Mouse (Mus musculus): ENCODE measurements around the gene Phc1. TPM values are rescaled to one million over a fixed set of nuclear protein-coding genes. Genes with fewer than 3 reads are reported as not detected.

The Phc1 gene
- total RNA-seq, 2 experiments from 2014 or later: 20.1 to 26.7 TPM

DNA sequence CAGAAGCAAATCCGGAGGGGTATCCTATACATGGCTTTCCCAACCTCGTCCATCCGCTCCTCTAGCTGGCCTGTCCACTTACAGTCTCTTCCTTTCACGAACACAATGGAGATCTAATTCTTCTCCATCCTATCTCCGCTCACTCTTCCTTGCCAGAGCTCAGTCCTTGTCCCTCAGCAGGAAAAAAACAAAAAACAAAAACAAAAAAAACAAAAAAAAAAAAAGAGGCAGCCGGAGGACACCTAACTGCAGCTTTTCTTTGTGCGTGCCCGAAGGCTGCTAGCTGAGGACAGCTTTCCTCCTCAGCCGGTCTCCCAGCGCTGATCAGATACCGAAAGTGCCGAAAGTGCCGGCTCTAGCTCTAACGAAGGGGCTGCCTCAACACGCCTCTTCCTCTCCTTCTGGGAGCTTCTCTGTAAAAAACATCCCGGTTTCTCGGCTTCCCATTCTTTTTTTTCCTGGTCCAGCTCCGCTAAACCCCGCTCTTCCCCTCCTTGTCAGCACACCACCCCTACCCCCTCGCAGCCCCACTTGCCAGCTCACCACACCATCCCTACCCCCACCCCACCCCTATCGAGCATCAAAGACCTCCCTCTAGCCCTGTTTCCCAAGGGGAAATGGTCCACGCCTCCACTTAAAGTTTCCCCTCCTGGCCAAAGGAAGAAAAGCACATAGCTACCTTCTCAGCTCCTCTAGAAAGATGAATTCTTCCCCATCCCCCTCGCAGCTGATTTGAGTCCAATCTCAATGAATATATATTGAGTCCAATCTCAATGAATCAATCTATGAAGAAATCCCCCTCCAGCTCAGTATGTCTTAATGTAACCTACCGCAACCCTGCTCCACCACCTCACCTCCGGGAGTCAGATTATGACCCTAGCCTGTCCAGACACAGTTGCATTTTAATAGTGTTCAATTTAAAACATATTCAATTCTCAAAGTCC is 42.8 kb downstream of the Phc1 start:
- DNase-seq (ENCODE audit: low spot score in 2 of 2): no peak

GRCm38 (mm10) chr6:122296918-122297278 is 43.5 kb downstream of the Phc1 start:
- DNase-seq (ENCODE audit: low spot score in 2 of 2): no peak

DNA sequence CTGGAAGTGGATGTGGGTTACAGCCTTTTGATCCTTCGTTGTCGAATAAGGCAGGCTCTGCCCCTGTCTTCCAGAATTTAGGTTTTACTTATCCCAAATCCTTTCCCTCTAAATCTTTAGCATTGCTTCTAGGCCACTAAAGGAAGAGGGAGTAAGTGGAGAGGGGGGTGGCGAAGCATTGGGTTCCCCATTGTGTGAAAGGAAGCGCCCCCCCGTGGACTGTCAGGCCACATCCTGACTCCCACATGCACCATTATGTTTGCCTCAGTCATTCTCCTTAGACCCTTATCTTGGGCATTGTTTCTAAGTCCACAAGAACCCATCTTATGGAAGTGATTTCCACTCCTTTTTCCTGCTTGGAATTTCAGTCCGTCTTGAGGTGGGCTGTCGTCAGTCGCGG is 45.1 kb downstream of the Phc1 start:
- DNase-seq (ENCODE audit: low spot score in 2 of 2): no peak

DNA sequence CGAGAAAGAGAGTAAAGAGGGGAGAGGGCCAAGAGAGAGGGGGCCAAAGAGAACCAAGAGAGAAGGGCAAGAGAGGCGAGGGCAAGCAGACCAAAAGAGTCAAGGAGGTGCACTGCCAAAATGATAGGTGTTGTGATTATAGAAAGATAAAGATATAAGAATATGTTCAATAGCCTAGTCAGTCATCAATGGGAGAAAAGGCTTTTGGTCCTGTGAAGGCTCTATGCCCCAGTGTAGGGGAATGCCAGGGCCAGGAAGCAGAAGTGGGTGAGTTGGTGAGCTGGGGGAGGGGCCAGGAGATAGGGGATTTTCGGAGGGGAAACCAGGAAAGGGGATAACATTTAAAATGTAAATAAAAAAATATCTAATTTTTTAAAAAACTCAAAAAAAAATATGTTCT is 46.1 kb downstream of the Phc1 start:
- no peak for DNase-seq (ENCODE audit: low spot score in 2 of 2)

- DNase-seq (ENCODE audit: low spot score in 2 of 2): no peak
Observed at GRCm38 (mm10) chr6:122293796-122294195, 46.6 kb downstream of the Phc1 start.

DNA sequence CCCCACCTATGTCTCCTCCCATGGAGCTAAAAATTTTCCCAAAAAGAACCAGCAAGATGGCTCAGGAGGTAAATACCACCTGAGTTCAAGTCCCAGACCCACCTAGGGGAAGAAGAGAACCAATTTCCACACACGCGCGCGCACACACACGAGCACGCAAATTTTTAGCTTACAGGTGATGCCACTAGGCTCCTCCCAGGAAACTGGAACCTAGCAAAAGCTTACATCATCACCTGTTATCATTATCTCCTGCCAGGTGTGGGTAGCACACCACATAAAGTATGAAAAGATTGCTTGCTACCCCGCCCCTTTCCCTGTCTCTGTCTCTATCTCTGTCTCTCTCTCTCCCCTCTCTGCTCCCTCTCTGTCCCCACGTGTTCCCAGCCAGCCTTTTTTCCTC is 47.2 kb downstream of the Phc1 start:
- no peak for DNase-seq (ENCODE audit: low spot score in 2 of 2)

GRCm38 (mm10) chr6:122292184-122292583 is 48.2 kb downstream of the Phc1 start:
- DNase-seq (ENCODE audit: low spot score in 2 of 2): no peak

DNA sequence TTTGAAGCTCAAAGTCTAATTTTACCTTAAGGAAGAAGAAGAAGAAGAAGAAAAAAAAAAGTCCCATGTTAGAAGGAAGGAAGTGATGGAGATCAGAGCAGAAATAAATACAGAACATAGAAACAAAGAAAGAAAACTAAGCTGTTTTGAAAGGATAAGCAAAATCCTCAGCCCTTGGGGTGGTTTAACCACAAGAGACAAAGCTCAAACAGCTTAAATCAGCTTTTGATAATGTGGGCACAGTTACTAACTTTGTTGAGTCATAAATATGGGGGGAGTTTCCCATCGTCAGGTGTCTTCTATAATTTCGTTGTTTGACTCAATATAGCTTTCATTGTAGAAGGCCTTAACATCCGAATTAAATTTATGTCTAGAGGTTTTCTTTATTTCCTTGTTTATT is 48.6 kb downstream of the Phc1 start:
- no peak for DNase-seq (ENCODE audit: low spot score in 2 of 2)

- no peak for DNase-seq (ENCODE audit: low spot score in 2 of 2)
Observed at GRCm38 (mm10) chr6:122291264-122291663, 49.1 kb downstream of the Phc1 start.

GRCm38 (mm10) chr6:122290253-122290652 is 50.1 kb downstream of the Phc1 start:
- no peak for DNase-seq (ENCODE audit: low spot score in 2 of 2)

DNA sequence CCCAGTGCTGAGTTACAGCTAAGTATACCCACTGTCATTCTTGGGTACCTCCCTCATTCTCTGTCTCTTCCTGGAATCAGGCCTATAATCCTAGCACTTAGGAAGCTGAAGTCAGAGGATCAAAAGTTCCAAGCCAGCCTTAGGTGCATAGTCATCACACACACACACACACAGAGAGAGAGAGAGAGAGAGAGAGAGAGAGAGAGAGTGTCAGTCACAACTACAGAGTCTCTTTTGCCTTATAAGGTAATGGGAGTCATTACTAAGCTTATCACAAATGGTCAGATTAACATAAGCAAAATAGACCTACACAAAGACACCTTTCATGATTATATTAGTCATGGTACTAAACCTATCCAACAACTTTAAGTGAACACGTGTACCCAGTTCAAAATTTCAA is 51.0 kb downstream of the Phc1 start:
- DNase-seq (ENCODE audit: low spot score in 2 of 2): no peak

- no peak for DNase-seq (ENCODE audit: low spot score in 2 of 2)
Observed at GRCm38 (mm10) chr6:122288263-122288662, 52.1 kb downstream of the Phc1 start.

DNA sequence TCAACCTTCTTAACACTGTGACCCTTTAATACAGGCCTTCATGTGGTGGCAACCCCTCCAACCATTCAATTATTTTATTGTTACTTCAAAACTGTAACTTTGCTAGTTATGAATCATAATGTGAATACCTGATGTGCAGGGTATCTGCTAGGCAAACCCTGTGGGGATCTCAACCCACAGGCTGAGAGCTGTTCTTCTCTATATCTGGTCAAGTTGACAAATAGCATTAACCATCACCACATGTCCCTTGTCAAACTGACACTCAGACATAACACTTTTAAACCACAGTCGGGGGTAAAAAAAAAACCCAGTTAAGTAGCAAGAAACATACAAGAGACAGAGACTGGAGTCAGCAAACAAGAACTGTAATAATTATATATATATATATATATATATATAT is 55.5 kb downstream of the Phc1 start:
- DNase-seq (ENCODE audit: low spot score in 2 of 2): no peak

- no peak for DNase-seq (ENCODE audit: low spot score in 2 of 2)
Observed at GRCm38 (mm10) chr6:122284304-122284703, 56.1 kb downstream of the Phc1 start.

- DNase-seq (ENCODE audit: low spot score in 2 of 2): no peak
Observed at GRCm38 (mm10) chr6:122283429-122283828, 56.9 kb downstream of the Phc1 start.

GRCm38 (mm10) chr6:122282782-122283181 is 57.6 kb downstream of the Phc1 start, which contains the start of gene Klrg1:
Gene Klrg1, minus strand, starts transcription at chr6:122282882.
- no peak for DNase-seq (ENCODE audit: low spot score in 2 of 2)

DNA sequence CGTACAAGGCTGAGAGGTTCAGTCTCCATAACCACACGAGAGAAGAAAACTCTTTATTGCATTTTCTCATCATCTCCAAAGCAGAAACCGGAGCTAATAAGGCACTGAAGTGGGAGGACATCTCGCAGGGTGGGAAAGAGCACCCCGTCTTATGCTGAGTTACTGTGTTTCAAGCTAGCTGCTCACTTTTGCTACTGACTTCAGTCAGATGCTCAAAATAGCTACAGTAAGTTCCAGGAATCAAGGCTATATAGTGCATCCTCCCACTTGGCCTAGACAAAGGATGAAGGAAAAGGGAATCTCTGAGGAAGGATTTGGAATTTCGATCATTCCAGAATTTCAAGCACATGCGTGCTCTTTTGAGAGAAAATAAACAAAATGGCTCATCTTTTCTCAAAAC is 63.8 kb downstream of the Phc1 start:
- no peak for DNase-seq (ENCODE audit: low spot score in 2 of 2)

DNA sequence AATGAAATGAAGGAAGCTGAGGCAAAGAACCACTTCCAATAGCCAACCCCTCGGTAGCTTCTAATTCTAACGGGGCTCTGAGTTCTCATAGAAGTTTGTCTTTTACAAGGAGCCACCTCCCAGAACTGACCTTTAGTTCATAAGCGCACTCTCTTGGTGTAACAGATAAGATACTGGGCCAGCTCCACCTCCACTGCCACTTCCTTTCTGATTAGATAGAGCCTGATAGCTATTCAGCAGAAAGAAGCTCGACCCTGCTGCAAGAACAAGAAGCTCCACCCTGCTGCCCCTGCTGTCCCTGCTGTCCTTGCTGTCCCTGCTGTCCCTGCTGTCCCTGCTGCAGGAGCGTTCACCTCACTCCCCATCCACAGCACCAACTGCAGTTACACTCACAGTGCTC is 65.8 kb downstream of the Phc1 start:
- DNase-seq (ENCODE audit: low spot score in 2 of 2): no peak

DNA sequence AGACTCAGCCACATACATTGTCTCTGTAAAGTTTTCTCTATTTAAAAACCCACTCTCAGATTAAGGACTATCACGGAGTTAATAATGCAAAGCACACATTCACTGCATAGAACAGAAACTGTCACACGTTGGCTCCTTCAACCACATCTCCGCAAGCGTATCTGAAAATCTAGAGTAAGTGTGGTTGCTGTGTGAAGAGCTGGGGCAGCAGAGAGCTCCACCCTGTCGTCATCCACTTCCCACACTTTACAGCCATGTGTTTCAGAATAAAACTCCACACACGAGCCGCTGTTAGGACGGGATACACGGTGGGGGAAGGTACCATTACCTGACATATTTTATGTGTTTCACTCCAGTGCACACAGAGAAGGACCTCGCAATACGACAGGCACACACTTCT is 70.2 kb downstream of the Phc1 start:
- DNase-seq (ENCODE audit: low spot score in 2 of 2): no peak

DNA sequence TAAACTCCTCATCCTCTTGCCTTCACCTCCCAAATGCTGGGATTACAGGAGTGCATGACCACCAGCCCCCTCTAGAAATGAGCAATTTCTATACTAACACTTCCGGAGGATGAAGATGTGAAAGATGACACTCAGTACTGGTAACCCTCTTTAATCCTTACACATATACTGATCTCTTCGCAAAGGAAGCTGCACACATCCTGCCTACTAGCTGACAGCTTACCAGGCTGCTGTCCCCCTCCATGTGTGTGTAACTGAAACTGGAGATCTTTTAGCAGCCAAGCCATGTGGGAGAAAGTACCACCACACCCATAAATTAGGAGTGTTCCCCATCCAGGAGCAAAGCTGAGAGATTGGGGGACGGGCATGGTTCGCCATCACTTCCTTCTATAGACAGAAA is 71.2 kb downstream of the Phc1 start:
- DNase-seq (ENCODE audit: low spot score in 2 of 2): no peak

GRCm38 (mm10) chr6:122268561-122268960 is 71.8 kb downstream of the Phc1 start:
- DNase-seq (ENCODE audit: low spot score in 2 of 2): peak; percentile 11 to 49

All from adrenal gland, adult 18-20 months (tissue).